Mouse (Mus musculus): ENCODE measurements at regions not wholly inside any gene's neighbourhood (a gene's known extent, or its start where the extent isn't known, plus 50 kb on each side); places are given as distances from the start of the nearest gene placed in this dataset.

DNA sequence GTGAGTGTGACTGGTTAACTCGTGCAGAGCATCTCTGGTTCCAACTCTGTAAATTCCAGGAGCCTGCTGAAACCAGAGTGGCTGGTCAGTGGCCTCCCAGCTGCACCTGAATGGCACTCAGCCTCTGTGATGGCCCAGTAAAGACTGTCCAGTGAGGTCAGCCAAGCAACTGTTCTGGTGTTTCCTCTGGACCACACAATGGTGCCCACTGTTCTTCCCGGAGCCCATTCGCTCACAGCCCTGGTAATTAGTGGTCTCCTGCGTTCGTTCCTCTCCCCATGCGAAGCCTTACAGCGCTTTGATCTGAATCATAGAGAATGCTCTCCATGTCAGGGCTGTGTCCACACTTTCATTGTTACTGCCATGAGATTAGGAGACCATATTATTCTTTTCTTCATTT lies 75.5 kb downstream of the Enkur start:
- DNase-seq (ENCODE audit: low spot score in 2 of 2), result no peak

DNA sequence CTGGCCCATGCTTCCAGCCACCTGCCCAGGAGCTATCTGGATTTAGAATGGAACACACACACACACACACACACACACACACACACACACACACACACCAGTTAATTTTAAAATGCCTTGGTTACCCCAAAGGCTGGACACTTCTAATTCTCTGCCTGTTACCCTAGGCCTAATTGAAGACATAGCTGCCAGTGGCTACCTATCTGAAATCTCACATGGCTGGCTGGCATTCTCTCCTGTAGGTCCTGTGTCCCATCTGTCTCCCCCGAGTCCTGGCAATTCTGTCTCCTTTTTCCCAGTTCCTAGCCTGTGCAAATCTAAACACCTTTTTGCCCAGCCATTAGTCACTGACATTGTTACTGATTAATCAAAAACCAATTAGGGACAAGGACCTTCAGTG lies 78.6 kb downstream of the Enkur start:
- no peak for DNase-seq (ENCODE audit: low spot score in 2 of 2)

DNA sequence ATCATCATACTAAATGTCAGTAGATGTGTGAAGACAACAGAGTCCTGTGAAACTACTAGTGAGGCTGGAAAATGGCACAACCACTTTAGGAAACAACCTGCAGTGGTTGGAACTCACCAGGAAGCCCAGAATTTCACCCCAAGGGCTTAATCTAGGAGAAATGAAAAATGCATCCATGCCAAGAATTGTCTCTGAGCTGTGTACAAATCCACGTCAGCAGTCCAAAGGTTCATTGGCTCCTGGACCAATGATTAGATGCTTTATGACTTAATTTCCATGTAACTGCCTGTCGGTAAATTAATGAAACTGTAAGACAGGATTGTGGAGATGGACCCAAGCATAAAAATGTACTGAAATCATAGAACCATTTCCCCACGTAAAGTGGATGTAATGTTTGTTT lies 82.7 kb downstream of the Enkur start:
- no peak for DNase-seq (ENCODE audit: low spot score in 2 of 2)

DNA sequence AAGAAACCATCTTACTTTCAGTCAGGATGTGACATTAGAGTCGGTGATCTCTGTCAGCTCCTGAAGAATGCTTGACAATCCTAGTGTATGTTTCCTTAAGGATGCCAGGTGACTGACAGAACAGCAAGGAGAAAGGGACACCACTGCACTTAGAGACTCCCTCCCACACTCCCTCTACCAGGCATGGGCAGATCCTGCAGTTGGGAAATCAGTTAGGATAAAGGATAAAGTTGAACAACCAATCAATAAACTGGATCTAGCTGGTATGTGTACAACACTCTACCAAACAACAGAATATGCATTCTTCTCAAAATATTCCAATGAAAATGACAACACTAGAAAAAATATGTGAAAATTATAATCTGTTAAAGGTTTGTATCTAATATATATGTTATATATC lies 83.5 kb downstream of the Enkur start:
- DNase-seq (ENCODE audit: low spot score in 2 of 2), result no peak

DNA sequence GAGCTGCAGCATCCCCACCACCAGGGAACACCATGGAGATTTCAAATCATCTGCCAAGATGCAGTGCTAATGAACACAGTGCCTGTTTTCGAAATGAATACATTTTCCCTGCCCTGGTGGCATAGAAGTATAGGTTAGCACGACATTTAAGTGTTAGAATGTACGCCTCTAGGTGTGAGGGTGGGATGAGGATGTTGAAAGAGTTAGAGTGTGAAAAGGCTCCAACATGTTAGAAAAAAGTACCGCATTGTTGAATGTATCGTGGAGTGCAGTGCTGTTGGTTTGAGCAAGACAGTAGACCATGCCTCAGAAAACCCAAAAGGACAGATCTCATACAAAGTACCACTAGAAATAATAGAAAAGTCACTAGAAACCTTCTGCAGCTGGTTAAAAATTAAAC lies 88.3 kb downstream of the Enkur start:
- no peak for DNase-seq (ENCODE audit: low spot score in 2 of 2)

DNA sequence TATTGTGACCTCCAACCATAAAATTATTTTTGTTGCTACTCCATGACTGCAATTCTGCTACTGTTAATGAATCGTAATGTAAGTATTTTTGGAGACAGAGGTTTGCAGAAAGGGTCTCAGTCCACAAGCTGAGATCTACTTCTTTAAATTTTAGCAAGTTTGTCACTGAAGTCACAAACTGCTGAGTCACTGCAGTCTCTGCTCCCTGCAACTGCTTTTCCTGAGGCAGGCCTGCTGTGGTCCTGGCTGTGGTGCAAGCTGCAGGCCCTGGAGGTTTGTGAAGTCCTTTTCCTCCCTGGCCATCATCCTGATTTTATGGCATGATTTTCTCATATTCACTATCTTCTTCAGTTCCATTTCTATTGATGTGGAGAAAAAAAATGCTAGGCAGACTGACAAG lies 93.6 kb downstream of the Enkur start:
- no peak for DNase-seq (ENCODE audit: low spot score in 2 of 2)

DNA sequence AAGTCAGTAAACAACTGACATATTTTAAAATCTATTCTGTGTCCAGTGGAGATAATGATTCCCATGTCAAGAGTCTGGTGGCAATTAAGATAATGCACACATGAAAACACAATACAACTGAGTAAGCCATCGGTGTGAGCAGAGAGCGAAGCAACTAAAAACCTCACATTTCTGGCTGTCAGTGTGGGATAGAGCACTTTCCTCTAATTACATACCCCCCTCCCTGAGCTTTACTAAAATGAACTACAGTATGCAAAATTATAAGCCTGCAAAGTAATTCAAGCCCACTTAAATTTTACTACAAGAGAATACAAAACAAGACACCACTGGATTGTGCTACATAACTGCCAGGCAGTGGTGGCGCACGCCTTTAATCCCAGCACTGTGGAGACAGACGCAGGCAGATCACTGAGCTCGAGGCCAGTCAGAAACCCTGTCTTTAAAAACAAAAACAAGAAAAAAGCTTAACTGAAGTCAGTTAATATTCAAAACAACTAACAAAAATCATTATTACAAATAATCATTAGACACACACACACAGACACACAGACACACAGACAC lies 104.8 kb downstream of the Enkur start:
- no peak for DNase-seq (ENCODE audit: low spot score in 2 of 2)

DNA sequence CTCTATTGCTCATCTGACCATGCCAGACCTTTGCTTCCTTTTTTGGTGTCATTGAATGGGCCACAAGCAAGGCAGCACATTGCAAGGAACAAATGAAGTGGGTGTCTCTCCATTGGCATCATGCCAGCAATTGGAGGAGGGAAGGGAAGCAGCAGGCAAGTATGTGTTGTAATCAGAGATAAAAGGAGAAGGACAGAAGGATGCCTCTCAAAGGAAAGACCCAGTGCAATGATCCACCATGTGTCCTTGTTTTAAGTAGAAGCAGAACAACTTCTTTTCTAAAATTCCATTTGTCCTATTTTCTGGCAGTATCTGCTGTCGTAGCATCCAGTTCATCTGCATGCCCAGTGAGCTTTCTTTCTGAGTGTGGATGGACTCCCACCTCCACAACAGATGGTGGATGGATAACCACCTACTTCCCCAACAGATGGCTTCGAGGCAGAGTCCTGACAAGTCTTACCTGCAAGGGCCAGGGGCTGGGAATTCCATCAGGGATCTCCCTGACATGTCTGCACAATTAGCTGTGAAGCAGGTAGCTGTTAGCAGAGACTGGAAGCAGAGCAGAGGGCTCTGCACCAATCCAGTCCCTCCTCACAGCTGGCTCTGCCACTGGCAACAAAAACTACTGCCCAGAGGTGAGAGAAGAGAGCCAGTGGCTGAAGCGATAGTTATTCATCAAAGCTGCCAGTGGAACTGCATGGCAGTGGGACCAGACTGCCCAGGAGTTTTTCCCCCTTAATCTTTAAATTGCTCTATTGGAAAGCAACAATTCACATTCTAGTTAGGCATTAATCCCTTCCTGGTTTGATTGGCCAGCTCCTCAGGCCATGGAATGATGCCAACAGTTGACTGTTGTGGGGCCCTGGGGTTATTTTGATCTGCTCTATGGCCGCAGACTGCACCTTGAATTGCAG lies 113.8 kb downstream of the Enkur start:
- DNase-seq (ENCODE audit: low spot score in 2 of 2), result peak in 1 of 2 experiments; percentile 8

DNA sequence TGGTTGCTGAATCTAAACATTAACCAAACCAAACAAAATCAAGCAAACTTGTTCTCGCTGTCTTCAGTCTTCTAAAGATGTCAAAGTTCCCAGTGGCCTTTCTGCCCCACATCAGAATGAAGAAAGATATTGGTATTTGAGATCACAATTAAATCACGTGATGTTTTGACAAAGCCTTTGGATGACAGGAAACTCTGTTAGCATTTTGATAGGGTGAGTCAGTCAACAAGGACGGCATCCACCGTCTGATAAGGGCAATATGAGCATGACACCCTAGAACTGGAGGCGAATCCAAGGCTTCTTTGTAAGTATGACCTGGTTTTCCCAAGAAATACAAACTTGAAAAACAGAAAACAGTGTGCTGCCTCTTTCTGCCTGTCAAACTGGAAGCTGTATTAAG lies 116.8 kb upstream of the Arhgap21 start:
- no peak for DNase-seq (ENCODE audit: low spot score in 2 of 2)

DNA sequence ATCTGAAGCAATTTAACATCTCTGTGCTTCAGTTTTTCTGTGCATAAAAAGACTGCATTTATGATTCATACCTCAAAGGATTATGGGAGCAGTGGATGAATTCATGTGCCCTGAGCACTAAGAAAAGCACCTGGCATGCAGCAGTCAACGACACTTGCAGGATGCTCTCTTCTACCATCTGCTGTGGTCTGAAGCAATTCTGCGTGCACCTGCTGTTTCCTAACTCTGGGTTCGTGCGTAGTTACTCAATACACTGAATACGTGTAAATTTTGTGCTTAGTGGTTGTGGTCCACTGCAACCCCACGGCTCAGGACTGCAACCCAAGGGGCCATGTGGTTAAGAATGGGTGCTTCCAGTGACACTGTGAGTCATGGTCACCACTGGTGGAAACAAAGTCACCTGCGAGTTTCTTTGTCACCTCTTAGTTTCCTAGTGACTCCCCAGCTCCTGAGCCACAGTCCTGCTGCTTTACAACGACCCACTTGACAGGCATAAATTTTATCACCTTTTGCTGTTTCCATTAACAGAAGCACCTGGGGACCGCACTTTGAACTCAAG lies 98.7 kb upstream of the Arhgap21 start:
- no peak for DNase-seq (ENCODE audit: low spot score in 2 of 2)

DNA sequence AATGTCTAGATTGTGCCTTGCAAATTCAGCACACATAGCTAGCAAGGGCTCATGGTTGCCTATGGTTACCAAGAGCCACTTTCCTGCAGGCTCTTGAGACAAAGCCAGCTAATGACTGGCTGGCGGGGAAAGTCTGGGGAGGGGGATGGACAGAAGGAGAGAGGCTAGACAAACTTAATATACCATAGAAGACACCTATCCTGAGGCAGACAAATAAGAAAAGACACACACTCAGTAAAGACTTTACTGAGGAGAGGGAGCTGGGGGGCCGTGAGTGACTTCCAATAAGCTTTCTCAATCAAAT lies 91.6 kb upstream of the Arhgap21 start:
- DNase-seq (ENCODE audit: low spot score in 2 of 2), result peak in 1 of 2 experiments; percentile 19

DNA sequence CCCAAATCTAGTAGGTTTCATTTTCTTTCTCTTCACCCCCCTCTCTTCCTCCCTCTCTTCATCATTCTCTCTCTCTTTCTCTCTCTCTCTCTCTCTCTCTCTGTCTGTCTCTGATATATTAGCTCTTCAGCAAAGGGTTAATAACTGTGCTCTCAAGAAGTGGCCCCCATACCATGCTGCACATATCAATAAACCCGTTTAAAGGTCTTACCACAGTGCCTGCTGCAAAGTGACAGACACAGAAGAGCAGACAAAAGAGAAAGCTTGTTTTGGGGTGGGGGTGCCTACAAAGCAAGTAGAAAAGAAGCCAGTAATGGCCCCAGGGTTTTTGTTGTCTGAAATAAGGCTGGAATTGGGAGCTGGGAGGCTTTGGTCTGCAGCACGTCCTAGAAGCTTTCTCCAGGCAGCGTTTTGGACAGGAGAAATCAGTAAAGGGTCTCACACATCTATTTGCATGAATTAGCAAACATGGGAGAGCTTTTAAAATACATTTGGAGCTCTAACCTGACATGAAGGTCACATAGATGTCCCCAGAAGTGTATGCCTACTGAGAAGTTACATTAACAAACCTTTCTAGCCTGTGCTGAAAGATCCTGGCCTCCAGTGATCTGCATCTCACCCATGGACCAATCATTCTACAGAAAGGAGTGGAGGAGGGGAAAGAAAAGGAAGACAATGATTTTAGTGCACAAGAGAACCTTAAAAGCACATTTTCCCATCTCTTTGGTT lies 91.1 kb upstream of the Arhgap21 start:
- no peak for DNase-seq (ENCODE audit: low spot score in 2 of 2)

DNA sequence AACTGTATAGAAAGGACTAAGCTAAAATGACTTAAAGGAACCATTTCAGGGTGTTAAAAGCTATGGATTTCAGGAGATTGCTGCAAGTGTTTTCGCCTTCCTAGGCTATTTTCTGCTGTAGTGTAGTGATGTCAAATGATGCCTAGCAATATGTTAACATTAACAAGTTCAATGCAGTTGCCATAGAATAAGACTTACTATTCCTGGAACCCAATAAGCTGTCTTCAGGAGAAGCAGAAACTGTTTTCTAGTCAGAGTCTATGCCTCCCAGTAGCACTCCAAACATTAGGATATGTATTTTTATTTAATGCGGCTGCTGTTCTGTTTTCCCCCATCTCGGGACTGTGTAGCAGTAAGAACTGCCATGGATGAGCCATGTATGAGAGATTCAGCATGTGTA lies 90.3 kb upstream of the Arhgap21 start:
- DNase-seq (ENCODE audit: low spot score in 2 of 2), result no peak

DNA sequence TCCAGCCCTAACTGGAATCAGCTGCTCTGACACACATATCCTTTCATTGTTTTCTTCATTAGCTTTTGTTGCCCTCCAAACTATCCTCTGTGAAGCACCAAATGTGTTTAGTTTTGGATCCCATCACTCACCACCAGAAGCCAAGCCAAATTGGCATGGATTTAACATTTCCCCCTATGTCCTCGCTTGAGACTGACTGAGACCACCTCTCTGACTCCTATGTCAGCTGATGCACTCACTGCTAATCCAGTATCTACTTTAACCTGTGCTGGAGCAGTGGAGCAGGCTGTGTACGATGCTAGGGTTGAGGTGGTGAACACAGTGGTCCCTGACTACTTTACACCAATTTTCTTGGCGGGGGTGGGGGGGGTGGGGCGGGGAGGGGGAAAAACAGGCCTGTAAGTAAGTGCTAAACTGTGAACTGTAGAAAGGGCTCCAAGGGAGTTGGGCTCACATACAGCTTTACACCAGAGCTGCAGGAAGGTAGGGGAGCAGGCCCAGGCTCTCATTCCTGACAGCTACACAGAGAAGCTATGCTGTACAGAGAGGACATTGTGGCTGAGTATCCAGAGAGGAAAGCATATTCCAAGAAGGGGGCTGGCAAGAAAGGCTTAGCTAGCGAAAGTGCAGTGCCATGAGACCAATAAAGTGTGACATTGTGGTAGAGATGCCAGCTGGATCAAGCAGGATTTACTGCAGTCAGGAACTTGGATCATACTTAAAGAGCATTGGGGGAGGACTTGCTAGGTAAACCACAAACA lies 87.9 kb upstream of the Arhgap21 start:
- no peak for DNase-seq (ENCODE audit: low spot score in 2 of 2)

DNA sequence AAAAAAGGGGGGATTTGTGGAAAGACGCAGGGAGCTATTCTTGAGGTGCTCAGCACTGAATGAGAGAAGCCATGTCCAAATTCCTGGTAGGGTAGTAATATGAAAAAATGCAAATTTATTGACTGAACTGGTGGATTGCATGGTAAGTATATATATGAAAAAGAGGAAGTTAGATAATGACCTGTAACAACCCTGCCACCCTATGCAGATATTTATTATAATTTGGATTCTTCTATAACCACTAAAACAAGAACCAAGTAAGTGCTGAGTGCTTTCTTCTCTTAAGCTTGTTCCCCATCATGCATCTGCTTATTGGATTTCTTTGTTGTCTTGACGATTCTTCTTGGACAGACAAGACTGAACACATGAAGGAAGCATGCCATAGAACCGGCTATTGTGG lies 86.7 kb upstream of the Arhgap21 start:
- DNase-seq (ENCODE audit: low spot score in 2 of 2), result no peak

DNA sequence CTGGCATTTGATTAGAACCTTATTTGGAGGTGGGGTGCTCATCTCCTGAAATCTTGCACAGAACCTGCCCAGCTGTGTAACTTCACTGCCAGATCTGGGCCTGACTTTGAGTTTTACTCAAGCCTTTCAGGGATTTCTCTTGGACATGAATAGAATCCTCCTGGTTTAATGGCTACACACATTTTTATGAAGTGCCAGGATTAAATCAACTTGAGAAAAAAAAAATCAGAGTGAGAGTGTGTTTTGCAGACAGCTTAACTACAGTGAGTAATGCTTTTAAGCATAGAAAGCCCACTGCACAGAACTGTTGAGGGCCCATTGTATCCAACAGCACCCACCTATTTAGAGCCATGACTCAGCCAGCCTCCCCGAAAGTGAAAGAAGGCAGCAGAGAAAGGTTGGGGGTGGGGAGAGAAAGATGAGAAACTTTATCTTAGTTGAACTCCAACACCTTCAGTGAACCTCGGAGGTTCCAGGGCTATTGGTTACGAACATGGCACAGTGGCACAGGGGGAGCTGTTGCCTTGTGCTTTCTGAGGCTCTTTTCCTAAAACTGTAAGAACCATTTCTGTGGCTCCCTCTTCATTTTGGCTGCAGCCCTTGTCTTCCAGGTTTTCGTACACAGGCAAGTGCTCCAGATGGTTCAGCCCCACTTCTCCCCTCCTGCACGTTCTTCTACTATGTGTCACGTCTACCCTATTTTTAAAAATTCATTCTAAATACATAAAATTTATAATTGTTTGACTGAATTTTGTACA lies 85.8 kb upstream of the Arhgap21 start:
- no peak for DNase-seq (ENCODE audit: low spot score in 2 of 2)

DNA sequence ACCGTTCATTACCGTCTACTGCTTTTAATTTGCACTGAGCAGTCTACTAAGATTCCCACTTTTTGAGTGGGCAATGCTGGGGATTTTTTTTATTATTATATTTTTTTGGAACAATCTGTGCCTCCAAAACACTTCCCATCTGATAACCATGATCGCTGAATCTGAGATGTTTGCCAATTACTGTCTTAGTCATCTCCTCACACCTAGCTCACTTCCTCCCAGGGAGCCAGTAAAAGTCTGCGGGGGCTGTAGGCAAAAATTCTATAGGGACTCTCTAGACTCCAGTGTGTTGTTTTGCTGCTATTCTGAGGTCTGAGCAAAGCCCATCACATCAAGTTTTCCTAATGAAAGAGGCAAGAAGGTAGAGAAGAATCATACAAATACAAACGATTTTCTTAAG lies 84.9 kb upstream of the Arhgap21 start:
- DNase-seq (ENCODE audit: low spot score in 2 of 2), result no peak

DNA sequence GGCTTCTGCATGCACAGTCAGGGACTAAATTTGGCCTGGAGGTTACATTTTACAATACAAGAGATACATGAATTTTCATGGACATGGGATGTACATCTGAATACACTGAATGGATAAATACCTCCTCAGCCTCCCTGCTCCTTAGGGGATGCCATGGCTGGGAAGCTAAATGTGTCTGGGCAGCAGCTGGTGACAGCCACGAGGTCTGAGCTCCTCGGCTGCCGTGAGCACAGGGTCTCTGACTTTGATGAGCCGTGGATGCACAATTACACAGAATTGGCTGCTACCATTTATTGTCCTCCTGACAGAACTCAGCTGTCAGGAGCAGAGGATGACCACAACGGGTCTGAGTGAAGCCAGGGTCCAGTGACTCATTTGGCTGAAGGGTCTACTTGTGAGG lies 80.3 kb upstream of the Arhgap21 start:
- DNase-seq (ENCODE audit: low spot score in 2 of 2), result no peak

DNA sequence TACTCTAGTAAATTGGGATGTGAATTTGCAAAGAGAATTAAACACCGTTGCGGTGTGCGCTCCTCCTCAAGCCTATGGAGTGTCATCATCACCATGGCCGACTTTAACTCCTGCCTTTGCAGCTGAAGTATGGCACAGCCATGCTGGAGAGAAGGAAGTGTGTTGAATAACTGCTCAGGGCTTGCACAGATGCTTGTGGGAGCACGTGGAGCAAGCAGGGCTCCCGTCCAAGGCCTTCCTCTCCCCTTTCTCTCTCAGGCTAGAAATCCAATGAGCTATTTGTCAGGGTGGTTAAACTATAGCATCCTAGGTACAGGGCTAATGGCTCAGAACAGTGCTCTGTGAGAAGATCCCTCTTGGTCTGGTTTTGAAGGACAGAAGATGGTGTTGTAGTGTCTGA lies 79.5 kb upstream of the Arhgap21 start:
- no peak for DNase-seq (ENCODE audit: low spot score in 2 of 2)

DNA sequence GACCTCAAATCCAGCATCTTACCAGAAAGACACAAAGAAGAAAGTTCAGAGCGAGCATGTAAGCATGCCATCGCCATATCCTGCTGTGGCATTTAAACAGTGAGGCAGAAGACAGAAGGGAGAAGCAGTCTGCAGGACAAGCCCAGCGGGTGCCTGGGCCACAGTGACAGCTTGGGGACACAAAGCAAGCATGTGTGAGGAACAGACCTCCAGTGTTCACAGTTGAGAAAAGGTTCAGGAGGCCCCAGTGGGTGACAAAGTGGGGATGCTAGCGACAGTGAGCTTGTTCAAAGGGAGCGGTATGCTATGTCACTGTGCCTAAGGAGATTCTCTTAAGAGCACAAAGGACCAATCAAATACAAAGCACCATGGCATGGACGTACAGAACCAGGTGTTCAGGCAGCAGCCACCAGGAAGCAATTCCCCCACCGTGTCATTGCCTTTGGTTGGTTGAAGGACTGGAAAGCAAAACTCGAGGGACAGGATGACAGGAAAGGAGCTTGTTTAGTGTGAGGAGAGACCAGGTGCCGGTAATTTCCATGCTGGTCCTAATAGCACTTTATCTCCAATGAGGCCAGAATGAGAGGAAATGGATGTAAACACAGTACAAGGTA lies 77.9 kb upstream of the Arhgap21 start:
- DNase-seq (ENCODE audit: low spot score in 2 of 2), result no peak

DNA sequence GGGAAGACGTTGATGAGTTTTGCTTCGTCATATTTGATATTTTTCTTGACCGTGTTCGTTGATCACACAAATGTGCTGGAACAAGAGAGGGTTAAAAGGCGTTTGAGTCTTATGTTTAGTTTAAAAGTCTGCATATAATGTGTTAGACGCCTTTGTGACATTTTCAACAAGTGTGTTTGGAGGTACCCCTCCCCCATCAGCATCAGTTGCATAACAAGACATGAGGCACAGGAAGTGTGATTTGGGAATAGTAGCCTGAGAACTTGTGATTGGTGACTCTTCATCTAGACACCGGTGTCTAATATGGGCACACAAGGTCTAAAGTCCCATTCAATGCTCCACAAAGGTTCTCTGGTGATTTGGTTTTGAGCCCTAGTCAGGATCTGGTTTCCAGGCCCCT lies 76.1 kb upstream of the Arhgap21 start:
- DNase-seq (ENCODE audit: low spot score in 2 of 2), result no peak

Data from cerebellum, postnatal 4 days (tissue).